Mouse (Mus musculus) gastrocnemius, postnatal 10 days (tissue): ENCODE results near the gene Pim3. TPM values are rescaled to one million over a fixed set of nuclear protein-coding genes. Genes with fewer than 3 reads are reported as not detected.

Source experiments
- DNase-seq: peaks from one replicate; pipeline ENCODE4 v3.0.0; 2021; ENCODE audit warnings: mixed read lengths
- total RNA-seq, 2 experiments: library from RNA; stranded (reverse); gene quantifications; 2 replicates each; pipeline ENCODE4 v1.2.3; 2021

Gene Pim3
- total RNA-seq, 2 experiments from 2014 or later: 14.8 to 19.4 TPM

GRCm38 (mm10) chr15:88858707-88859106 is 3.3 kb upstream of the Pim3 start:
- DNase-seq: no peak

- DNase-seq: no peak
Observed at GRCm38 (mm10) chr15:88859206-88859970, 2.6 kb upstream of the Pim3 start.

GRCm38 (mm10) chr15:88860781-88861180 is 1.2 kb upstream of the Pim3 start:
- DNase-seq: no peak

GRCm38 (mm10) chr15:88862881-88863694 is 1.1 kb downstream of the Pim3 start:
- DNase-seq: peak; percentile 58

- peak; percentile 80 for DNase-seq
Observed at GRCm38 (mm10) chr15:88863695-88864231, 1.8 kb downstream of the Pim3 start.

GRCm38 (mm10) chr15:88864270-88865030 is 2.5 kb downstream of the Pim3 start:
- DNase-seq: no peak

GRCm38 (mm10) chr15:88865061-88865460 is 3.1 kb downstream of the Pim3 start:
- DNase-seq: no peak

GRCm38 (mm10) chr15:88865888-88866695 is 4.1 kb downstream of the Pim3 start:
- DNase-seq: no peak

GRCm38 (mm10) chr15:88866934-88867356 is 5.0 kb downstream of the Pim3 start:
- no peak for DNase-seq

- no peak for DNase-seq
Observed at GRCm38 (mm10) chr15:88867368-88868023, 5.5 kb downstream of the Pim3 start.

- DNase-seq: no peak
Observed at GRCm38 (mm10) chr15:88868024-88868742, 6.2 kb downstream of the Pim3 start.

- no peak for DNase-seq
Observed at GRCm38 (mm10) chr15:88870418-88871185, 8.6 kb downstream of the Pim3 start.

GRCm38 (mm10) chr15:88874061-88874460 is 12.1 kb downstream of the Pim3 start:
- DNase-seq: no peak

GRCm38 (mm10) chr15:88874477-88874876 is 12.5 kb downstream of the Pim3 start:
- DNase-seq: no peak

GRCm38 (mm10) chr15:88875625-88876081 is 13.7 kb downstream of the Pim3 start:
- DNase-seq: no peak

- DNase-seq: peak; percentile 94
Observed at GRCm38 (mm10) chr15:88876155-88877020, 14.4 kb downstream of the Pim3 start.

- DNase-seq: no peak
Observed at GRCm38 (mm10) chr15:88877021-88877400, 15.0 kb downstream of the Pim3 start.
